Mouse (Mus musculus) MN1 (cell line): ENCODE data around the gene Ccin.

Source experiments
- DNase-seq: peaks from one replicate; pipeline ENCODE4 v3.0.0-alpha.2; 2016; ENCODE audit warnings: low spot score

The Ccin gene

DNA sequence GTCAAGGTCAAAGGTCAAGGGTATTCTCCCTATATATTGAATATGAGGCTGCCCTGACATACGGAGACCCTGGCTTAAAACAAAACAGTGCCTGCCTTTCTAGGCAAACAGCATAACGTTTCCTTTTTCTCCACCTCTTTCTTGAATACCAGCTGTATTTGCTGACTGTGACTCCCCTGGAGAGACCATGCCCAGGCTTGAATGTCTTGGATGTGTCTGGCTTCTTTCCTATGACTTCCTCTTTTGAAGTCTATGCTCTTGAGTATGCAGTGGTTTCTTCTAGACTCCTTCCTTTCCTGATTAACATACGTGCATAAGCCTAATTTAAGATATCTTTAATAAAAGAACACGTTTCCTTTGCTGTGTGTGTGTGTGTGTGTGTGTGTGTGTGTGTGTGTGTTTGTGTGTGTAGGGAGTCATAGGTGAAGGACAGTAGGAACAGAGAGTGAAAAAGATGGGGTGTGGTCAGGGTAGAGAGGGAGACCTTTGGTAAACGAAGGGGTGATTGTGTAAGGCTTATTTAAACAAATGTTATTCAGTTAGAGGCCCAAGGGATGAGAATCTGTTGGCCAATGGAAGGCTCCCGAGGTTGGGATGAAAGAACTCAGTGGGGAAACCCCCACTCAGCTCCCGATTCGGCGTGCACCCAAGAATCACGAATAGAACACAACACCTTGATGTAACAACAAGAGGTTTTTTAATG, 8.2 kb upstream of the Ccin start:
- no peak for DNase-seq

- DNase-seq: no peak
These were observed 7.0 kb upstream of the Ccin start for GRCm38 (mm10) chr4:43976223-43976740.

GRCm38 (mm10) chr4:43978521-43979443, 4.5 kb upstream of the Ccin start:
- DNase-seq: peak; percentile 47

DNA sequence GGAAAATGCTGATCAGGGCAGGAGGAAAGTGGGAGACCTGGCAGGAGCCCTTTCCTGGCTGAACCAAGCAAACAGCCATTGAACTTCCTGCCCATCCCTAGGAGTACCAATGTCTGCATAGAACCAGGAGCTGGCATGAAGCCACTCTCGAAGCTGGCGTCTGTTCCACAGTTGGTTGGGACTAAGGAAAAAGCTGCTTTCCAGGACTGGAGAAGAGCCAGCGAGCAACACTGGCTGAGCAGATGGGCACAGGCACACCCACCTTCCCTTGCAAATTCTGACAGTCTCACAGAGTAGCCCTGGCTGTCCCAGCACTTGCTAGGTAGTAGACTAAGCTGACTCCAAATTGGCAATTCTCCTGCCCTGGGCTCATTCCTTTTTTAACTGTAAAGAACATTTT, 3.5 kb upstream of the Ccin start:
- DNase-seq: peak; percentile 82

GRCm38 (mm10) chr4:43980236-43980635, 3.0 kb upstream of the Ccin start:
- DNase-seq: no peak

GRCm38 (mm10) chr4:43980846-43981245, 2.4 kb upstream of the Ccin start:
- DNase-seq: no peak

- DNase-seq: no peak
These were observed 2.0 kb upstream of the Ccin start for GRCm38 (mm10) chr4:43981251-43981650.

- peak; percentile 90 for DNase-seq
These were observed 1.1 kb upstream of the Ccin start for GRCm38 (mm10) chr4:43982053-43982732.

DNA sequence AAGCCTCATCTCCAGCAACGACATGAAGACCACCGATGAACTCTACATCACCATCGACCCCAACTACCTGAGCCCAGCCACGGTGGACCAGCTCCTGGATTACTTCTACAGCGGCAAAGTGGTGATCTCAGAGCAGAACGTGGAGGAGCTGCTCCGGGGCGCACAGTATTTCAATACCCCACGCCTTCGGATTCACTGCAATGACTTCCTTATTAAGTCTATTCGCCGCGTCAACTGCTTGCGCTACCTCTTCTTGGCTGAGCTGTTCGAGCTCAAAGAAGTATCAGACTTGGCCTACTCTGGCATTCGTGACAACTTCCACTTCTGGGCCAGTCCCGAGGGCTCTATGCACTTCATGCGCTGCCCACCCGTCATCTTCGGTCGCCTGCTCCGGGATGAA, 473 bp downstream of the Ccin start:
- DNase-seq: no peak

DNA sequence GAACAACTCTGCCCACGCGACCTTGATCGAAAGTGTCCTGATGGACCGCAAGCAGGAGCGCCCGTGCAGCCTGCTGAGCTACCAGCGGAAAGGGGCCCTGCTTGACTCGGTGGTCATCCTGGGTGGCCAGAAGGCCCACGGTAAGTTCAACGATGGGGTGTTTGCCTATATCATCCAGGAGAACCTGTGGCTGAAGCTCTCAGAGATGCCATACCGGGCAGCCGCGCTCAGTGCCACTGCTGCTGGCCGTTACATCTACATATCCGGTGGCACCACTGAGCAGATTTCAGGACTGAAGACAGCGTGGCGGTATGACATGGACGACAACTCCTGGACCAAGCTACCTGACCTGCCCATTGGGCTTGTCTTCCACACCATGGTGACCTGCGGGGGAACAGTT, 1.0 kb downstream of the Ccin start:
- DNase-seq: no peak

DNA sequence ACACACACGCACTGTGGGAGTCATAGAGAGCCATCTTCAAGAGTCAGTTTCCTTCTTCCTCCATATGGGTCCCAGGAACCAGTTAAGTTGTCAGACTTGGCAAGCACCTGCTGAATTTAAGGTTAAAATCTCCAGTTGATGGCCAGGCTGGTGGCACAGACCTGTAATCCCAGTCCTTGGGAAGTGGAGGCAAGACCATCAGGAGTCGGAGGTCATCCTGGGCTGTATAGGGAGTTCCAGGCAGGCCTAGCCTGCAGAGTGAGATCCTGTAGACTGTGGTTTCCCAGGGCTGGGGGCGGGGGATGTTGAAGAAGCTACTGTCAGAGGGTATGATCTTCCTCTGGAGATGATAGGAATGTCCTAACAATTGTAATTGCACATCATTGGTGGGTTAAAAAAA, 5.7 kb downstream of the Ccin start:
- no peak for DNase-seq

GRCm38 (mm10) chr4:43993072-43993471, 9.8 kb downstream of the Ccin start:
- DNase-seq: no peak

DNA sequence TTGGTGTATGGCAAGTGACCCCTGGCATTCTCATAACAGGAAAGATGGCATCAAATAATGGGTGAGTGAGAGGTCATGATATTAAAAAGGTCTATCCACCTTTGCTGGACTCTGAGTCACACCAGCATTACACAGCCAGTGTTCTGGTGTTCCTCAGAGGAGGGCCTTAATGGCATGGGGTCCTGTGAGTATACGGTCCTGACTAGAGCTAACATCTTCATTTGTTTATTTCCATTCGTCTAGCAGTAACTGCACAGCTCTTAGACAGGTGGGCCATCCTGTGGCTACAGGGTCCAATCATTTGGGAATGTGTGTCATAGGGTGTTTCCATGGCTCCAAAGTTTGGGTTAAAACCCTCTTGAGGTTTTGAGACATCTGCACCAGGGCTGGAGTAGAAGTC, 11.1 kb downstream of the Ccin start:
- DNase-seq: no peak

DNA sequence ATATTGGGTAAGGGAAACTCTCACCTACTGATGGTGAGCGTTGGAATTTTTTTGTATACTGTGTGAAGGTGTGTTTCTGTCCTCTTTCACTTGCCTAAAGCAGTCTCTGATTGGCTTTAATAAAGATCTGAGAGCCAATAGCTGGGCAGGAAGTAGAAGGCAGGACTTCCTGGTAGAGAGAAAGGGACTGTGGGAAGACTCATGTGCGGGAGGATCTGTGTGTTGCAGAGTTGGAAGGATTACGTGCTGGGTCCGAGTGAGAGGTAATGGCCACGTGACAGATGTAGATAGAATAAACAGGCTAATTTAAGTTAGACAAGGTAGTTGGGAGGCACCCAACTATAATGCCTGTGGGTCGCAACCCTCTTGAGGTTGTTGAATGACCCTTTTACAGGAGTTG, 20.3 kb downstream of the Ccin start:
- no peak for DNase-seq

DNA sequence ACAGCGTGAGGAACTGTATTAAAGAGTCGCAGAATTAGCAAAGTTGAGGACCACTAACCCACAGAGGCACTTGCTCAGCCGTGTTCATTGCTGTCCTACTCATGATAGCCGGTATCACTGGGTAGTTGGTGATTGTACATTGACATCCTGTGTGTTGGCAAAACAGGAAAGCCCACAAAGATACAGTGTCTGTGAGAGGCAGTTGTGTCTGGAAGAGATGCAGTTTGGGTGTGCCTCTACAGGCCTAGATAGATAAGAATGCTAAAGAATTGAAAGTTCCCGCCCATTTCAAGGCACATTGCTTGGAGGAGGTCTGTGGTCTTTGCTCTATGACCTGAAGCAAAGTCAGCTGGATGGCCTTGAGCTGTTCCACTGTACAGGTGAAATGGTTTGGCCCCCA, 20.8 kb downstream of the Ccin start, which contains the start of gene Clta:
Gene Clta (plus strand): TSS at position 327 of the 400 bp plus-strand sequence.
- DNase-seq: no peak

- no peak for DNase-seq
These were observed 21.5 kb downstream of the Ccin start for GRCm38 (mm10) chr4:44004623-44005409.

GRCm38 (mm10) chr4:44010176-44010575, 26.9 kb downstream of the Ccin start:
- DNase-seq: no peak

GRCm38 (mm10) chr4:44010893-44011292, 27.6 kb downstream of the Ccin start:
- no peak for DNase-seq

DNA sequence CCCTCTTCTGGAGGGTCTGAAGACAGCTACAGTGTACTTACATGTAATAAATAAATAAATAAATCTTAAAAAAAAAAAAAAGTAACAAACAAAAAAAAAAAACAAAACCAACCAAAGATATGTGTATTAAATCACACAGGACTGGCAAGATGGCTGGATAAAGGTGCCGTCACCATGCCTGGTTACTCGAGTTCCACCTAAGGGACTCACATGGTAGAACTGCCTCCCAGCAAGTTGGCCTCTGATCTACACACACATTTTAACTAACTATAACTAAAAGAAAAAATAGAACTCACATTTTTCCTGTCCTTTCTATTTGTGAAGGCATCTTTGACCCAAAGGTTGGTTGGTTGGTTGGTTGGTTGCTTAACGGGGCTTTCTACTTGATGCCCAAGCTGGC, 28.5 kb downstream of the Ccin start:
- no peak for DNase-seq

- DNase-seq: peak; percentile 93
These were observed 29.4 kb downstream of the Ccin start for GRCm38 (mm10) chr4:44012376-44013367.
